Mouse (Mus musculus): ENCODE measurements around the gene Zdhhc7.

Gene Zdhhc7

DNA sequence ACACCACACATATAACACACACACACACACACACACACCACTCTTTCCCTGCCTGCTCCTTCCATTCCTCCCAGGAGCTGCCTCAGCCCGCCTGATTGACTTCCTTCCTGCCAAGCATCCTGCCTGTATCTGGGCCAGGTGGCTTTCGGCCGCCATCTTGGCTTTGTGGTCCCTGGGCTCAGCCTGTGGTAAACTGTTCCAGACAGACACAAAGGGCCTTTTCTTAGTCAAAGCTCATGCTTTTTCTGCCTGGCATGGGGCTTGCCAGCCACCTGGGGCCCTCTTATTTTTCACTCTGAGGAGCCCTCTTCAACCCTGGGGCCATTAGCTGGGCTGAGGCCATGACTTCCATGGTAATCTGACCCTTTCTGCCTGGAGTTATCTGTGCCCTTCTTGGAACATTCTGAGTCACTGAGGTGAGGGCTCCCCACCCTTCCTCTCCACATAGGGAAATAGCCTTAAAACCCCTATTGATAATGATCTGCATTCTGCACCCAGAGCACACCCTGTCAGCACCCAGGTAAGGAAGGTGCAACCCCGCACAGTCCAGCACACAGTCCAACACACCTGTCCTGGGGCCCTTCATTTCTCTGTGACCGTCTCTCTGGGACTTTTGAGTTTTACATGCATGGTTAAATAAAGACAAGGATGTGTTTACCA lies 68.6 kb downstream of the Zdhhc7 start:
- DNase-seq, result peak; percentile 78 to 88
